Mouse (Mus musculus): ENCODE data around the gene Tnnc2.

Gene Tnnc2

GRCm38 (mm10) chr2:164761971-164762370 is 17.8 kb downstream of the Tnnc2 start:
- Histone ChIP-seq H3K9me3 (ENCODE audit: low read length) (no peaks in the 10 kb centered on the region), H3K4me3 (replicated peaks; ENCODE audit: low read length) (no peak overlapping the region), H3K27me3 (ENCODE audit: insufficient read depth, low read length) (no peaks in the 10 kb centered on the region), H3K4me1 (replicated peaks; ENCODE audit: low read depth, low read length) (peaks cover 76% of the 10 kb centered on the region), H3K36me3 (ENCODE audit: insufficient read depth, low read length) (peaks cover 96% of the 10 kb centered on the region)
- TF ChIP-seq CTCF (conservative IDR thresholded peaks at IDR 0.05; ENCODE audit: low read length) (no peak), POU5F1 (IDR thresholded peaks at IDR 0.05; ENCODE audit: borderline replicate concordance, low read length) (no peak), NANOG (IDR thresholded peaks at IDR 0.05; ENCODE audit: borderline replicate concordance, low read length) (no peak)

GRCm38 (mm10) chr2:164761502-164761901 is 18.3 kb downstream of the Tnnc2 start:
- H3K4me3 ChIP-seq (replicated peaks; ENCODE audit: low read length): no peak overlapping the region
- no peaks in the 10 kb centered on the region for H3K27me3 ChIP-seq (ENCODE audit: insufficient read depth, low read length)
- peaks cover 96% of the 10 kb centered on the region for H3K36me3 ChIP-seq (ENCODE audit: insufficient read depth, low read length)
- TF ChIP-seq CTCF (conservative IDR thresholded peaks at IDR 0.05; ENCODE audit: low read length): no peak
- no peak; the same call in 1 of the 2 replicates for TF ChIP-seq NANOG (IDR thresholded peaks at IDR 0.05; ENCODE audit: borderline replicate concordance, low read length)
- TF ChIP-seq POU5F1 (IDR thresholded peaks at IDR 0.05; ENCODE audit: borderline replicate concordance, low read length): no peak
- H3K9me3 ChIP-seq (ENCODE audit: low read length): no peaks in the 10 kb centered on the region
- H3K4me1 ChIP-seq (replicated peaks; ENCODE audit: low read depth, low read length): peaks cover 72% of the 10 kb centered on the region

- Histone ChIP-seq H3K4me3 (replicated peaks; ENCODE audit: low read length) (no peak overlapping the region), H3K9me3 (ENCODE audit: low read length) (no peaks in the 10 kb centered on the region), H3K36me3 (ENCODE audit: insufficient read depth, low read length) (peaks cover 96% of the 10 kb centered on the region), H3K4me1 (replicated peaks; ENCODE audit: low read depth, low read length) (peaks cover 70% of the 10 kb centered on the region), H3K27me3 (ENCODE audit: insufficient read depth, low read length) (no peaks in the 10 kb centered on the region)
- TF ChIP-seq CTCF (conservative IDR thresholded peaks at IDR 0.05; ENCODE audit: low read length) (no peak), NANOG (IDR thresholded peaks at IDR 0.05; ENCODE audit: borderline replicate concordance, low read length) (no peak), POU5F1 (IDR thresholded peaks at IDR 0.05; ENCODE audit: borderline replicate concordance, low read length) (no peak)
Measured at GRCm38 (mm10) chr2:164760059-164760833, 19.5 kb downstream of the Tnnc2 start.

GRCm38 (mm10) chr2:164758692-164759091 is 21.1 kb downstream of the Tnnc2 start:
- H3K4me1 ChIP-seq (replicated peaks; ENCODE audit: low read depth, low read length): peaks cover 60% of the 10 kb centered on the region
- H3K36me3 ChIP-seq (ENCODE audit: insufficient read depth, low read length): peaks cover 100% of the 10 kb centered on the region
- TF ChIP-seq POU5F1 (IDR thresholded peaks at IDR 0.05; ENCODE audit: borderline replicate concordance, low read length): no peak
- TF ChIP-seq NANOG (IDR thresholded peaks at IDR 0.05; ENCODE audit: borderline replicate concordance, low read length): no peak
- TF ChIP-seq CTCF (conservative IDR thresholded peaks at IDR 0.05; ENCODE audit: low read length): no peak
- no peak overlapping the region for H3K4me3 ChIP-seq (replicated peaks; ENCODE audit: low read length)
- H3K27me3 ChIP-seq (ENCODE audit: insufficient read depth, low read length): no peaks in the 10 kb centered on the region
- no peaks in the 10 kb centered on the region for H3K9me3 ChIP-seq (ENCODE audit: low read length)

GRCm38 (mm10) chr2:164757841-164758240 is 21.9 kb downstream of the Tnnc2 start:
- no peak for TF ChIP-seq POU5F1 (IDR thresholded peaks at IDR 0.05; ENCODE audit: borderline replicate concordance, low read length)
- TF ChIP-seq NANOG (IDR thresholded peaks at IDR 0.05; ENCODE audit: borderline replicate concordance, low read length): no peak
- no peak for TF ChIP-seq CTCF (conservative IDR thresholded peaks at IDR 0.05; ENCODE audit: low read length)
- Histone ChIP-seq H3K4me3 (replicated peaks; ENCODE audit: low read length) (no peak overlapping the region), H3K36me3 (ENCODE audit: insufficient read depth, low read length) (peaks cover 100% of the 10 kb centered on the region)

GRCm38 (mm10) chr2:164754800-164755199 is 25.0 kb downstream of the Tnnc2 start:
- Histone ChIP-seq H3K4me3 (replicated peaks; ENCODE audit: low read length) (no peak overlapping the region), H3K36me3 (ENCODE audit: insufficient read depth, low read length) (peaks cover 100% of the 10 kb centered on the region), H3K4me1 (replicated peaks; ENCODE audit: low read depth, low read length) (peaks cover 31% of the 10 kb centered on the region), H3K9me3 (ENCODE audit: low read length) (no peaks in the 10 kb centered on the region), H3K27me3 (ENCODE audit: insufficient read depth, low read length) (no peaks in the 10 kb centered on the region)
- no peak for TF ChIP-seq NANOG (IDR thresholded peaks at IDR 0.05; ENCODE audit: borderline replicate concordance, low read length)
- no peak for TF ChIP-seq POU5F1 (IDR thresholded peaks at IDR 0.05; ENCODE audit: borderline replicate concordance, low read length)
- no peak for TF ChIP-seq CTCF (conservative IDR thresholded peaks at IDR 0.05; ENCODE audit: low read length)

More at GRCm38 (mm10) chr2:164757841-164758240, 21.9 kb downstream of the Tnnc2 start:
- Histone ChIP-seq H3K27me3 (ENCODE audit: insufficient read depth, low read length) (no peaks in the 10 kb centered on the region), H3K4me1 (replicated peaks; ENCODE audit: low read depth, low read length) (peaks cover 52% of the 10 kb centered on the region), H3K9me3 (ENCODE audit: low read length) (no peaks in the 10 kb centered on the region)

GRCm38 (mm10) chr2:164754105-164754504 is 25.7 kb downstream of the Tnnc2 start:
- peaks cover 100% of the 10 kb centered on the region for H3K36me3 ChIP-seq (ENCODE audit: insufficient read depth, low read length)
- no peaks in the 10 kb centered on the region for H3K9me3 ChIP-seq (ENCODE audit: low read length)
- H3K4me1 ChIP-seq (replicated peaks; ENCODE audit: low read depth, low read length): peaks cover 31% of the 10 kb centered on the region
- H3K27me3 ChIP-seq (ENCODE audit: insufficient read depth, low read length): no peaks in the 10 kb centered on the region
- TF ChIP-seq CTCF (conservative IDR thresholded peaks at IDR 0.05; ENCODE audit: low read length): no peak
- no peak for TF ChIP-seq POU5F1 (IDR thresholded peaks at IDR 0.05; ENCODE audit: borderline replicate concordance, low read length)
- TF ChIP-seq NANOG (IDR thresholded peaks at IDR 0.05; ENCODE audit: borderline replicate concordance, low read length): no peak
- H3K4me3 ChIP-seq (replicated peaks; ENCODE audit: low read length): no peak overlapping the region

GRCm38 (mm10) chr2:164752454-164752853 is 27.3 kb downstream of the Tnnc2 start:
- Histone ChIP-seq H3K9me3 (ENCODE audit: low read length) (no peaks in the 10 kb centered on the region), H3K36me3 (ENCODE audit: insufficient read depth, low read length) (peaks cover 100% of the 10 kb centered on the region), H3K4me3 (replicated peaks; ENCODE audit: low read length) (no peak overlapping the region), H3K4me1 (replicated peaks; ENCODE audit: low read depth, low read length) (peaks cover 34% of the 10 kb centered on the region), H3K27me3 (ENCODE audit: insufficient read depth, low read length) (no peaks in the 10 kb centered on the region)
- no peak for TF ChIP-seq NANOG (IDR thresholded peaks at IDR 0.05; ENCODE audit: borderline replicate concordance, low read length)
- TF ChIP-seq CTCF (conservative IDR thresholded peaks at IDR 0.05; ENCODE audit: low read length): no peak
- no peak for TF ChIP-seq POU5F1 (IDR thresholded peaks at IDR 0.05; ENCODE audit: borderline replicate concordance, low read length)
